Mouse (Mus musculus) bone marrow macrophage, adult 2 months (primary cell): ENCODE measurements around the gene Clip1.

ENCODE experiments used
- CTCF ChIP-seq: IDR thresholded peaks from 2 replicates; pipeline ENCODE4 v1.5.1; 2012; ENCODE audit warnings: low read depth, mild to moderate bottlenecking, low read length, moderate library complexity
- POLR2A ChIP-seq: IDR thresholded peaks from 2 replicates; pipeline ENCODE4 v1.6.1; 2012; ENCODE audit warnings: mild to moderate bottlenecking, low read depth, low read length, borderline replicate concordance

- no peak for TF ChIP-seq CTCF
- no peak for TF ChIP-seq POLR2A
These were observed 4.7 kb downstream of the Clip1 start for GRCm38 (mm10) chr5:123679546-123680263.
